8 mouse cellular contexts compared by ENCODE assay signal in genomic region chr4:43925779-43926178, GRCm38 (mm10). TPM values are rescaled to one million over a fixed set of nuclear protein-coding genes. Genes with fewer than 3 reads are reported as not detected.
A peak's percentile ranks its signal among the peaks of the same experiment; 100 is the strongest.
DNase-seq lines count a peak whose midpoint lies in the region; ATAC-seq and TF ChIP-seq lines count a peak whose summit lies in the region.

No protein-coding gene starts in this region.

- H3K9ac ChIP-seq in heart, embryonic 14.5 days (ENCODE audit: low read length) = no peak overlapping the region
- no peak overlapping the region for H3K9ac ChIP-seq in liver, embryonic 13.5 days

- 8% methylated on average over 3 of the region's 3 CpGs for WGBS in heart, embryonic 14.5 days
- 7% methylated on average over 3 of the region's 3 CpGs for WGBS in liver, embryonic 13.5 days (ENCODE audit: insufficient replicate concordance)
- 17% methylated on average over 3 of the region's 3 CpGs for WGBS in olfactory bulb, adult 2 months

- peak; percentile 50 for ATAC-seq in heart, embryonic 14.5 days (ENCODE audit: insufficient number of reproducible peaks, insufficient read depth, low FRiP score, low read depth)
- peak; percentile 53 for ATAC-seq in liver, embryonic 13.5 days (ENCODE audit: low read depth)

- no peaks in the 10 kb centered on the region for H3K9me3 ChIP-seq in E14TG2a.4 (ENCODE audit: low read length)
- no peaks in the 10 kb centered on the region; the same call in 1 of the 2 replicates for H3K9me3 ChIP-seq in heart, embryonic 14.5 days (ENCODE audit: control insufficient read depth, low read length)
- H3K9me3 ChIP-seq in liver, embryonic 13.5 days (replicated peaks) = no peaks in the 10 kb centered on the region

- H3K4me3 ChIP-seq in E14TG2a.4 (replicated peaks; ENCODE audit: low read length) = no peak overlapping the region
- H3K4me3 ChIP-seq in heart, embryonic 14.5 days (ENCODE audit: control insufficient read depth in 1 of 2, insufficient read depth in 1 of 2, low read depth in 1 of 2, low read length in 2 of 2) = no peak overlapping the region
- no peak overlapping the region for H3K4me3 ChIP-seq in liver, embryonic 13.5 days (replicated peaks)
- no peak overlapping the region for H3K4me3 ChIP-seq in olfactory bulb, adult 2 months (ENCODE audit: insufficient read depth, low read depth, low read length)

- peak; percentile 91 for TF ChIP-seq CTCF in E14TG2a.4 (conservative IDR thresholded peaks at IDR 0.05; ENCODE audit: low read length)
- peak; percentile 74 for TF ChIP-seq CTCF in olfactory bulb, adult 2 months (IDR thresholded peaks at IDR 0.05; ENCODE audit: insufficient read depth, low read depth, low read length)

- H3K4me2 ChIP-seq in heart, embryonic 14.5 days (ENCODE audit: low read length) = no peak overlapping the region
- H3K4me2 ChIP-seq in liver, embryonic 13.5 days = no peak overlapping the region

- no peaks in the 10 kb centered on the region for H3K4me1 ChIP-seq in E14TG2a.4 (replicated peaks; ENCODE audit: low read depth, low read length)
- H3K4me1 ChIP-seq in heart, embryonic 14.5 days (ENCODE audit: control insufficient read depth in 2 of 2, insufficient read depth in 2 of 2, low read length in 2 of 2) = no peaks in the 10 kb centered on the region
- H3K4me1 ChIP-seq in liver, embryonic 13.5 days (replicated peaks) = no peaks in the 10 kb centered on the region
- no peaks in the 10 kb centered on the region for H3K4me1 ChIP-seq in olfactory bulb, adult 2 months (ENCODE audit: control insufficient read depth, insufficient read depth, low read length)

- peak; percentile 32 for DNase-seq in brain, embryonic 18.5 days (ENCODE audit: low read depth, low spot score)
- peak; percentile 62 for DNase-seq in fibroblast of lung, adult 2 months (ENCODE audit: low read depth)
- peak; percentile 83 to 92 for DNase-seq in kidney, postnatal 25 days
- peak; percentile 61 for DNase-seq in liver, embryonic 13.5 days
- peak; percentile 61 for DNase-seq in testis, postnatal 14 days (ENCODE audit: low spot score)

- peaks cover 8% of the 10 kb centered on the region; the same call in 1 of the 2 replicates for H3K36me3 ChIP-seq in E14TG2a.4 (ENCODE audit: insufficient read depth, low read length)
- H3K36me3 ChIP-seq in heart, embryonic 14.5 days (ENCODE audit: control insufficient read depth, insufficient read depth, low read length) = peaks cover 62% of the 10 kb centered on the region
- no peaks in the 10 kb centered on the region; the same call in 1 of the 2 replicates for H3K36me3 ChIP-seq in liver, embryonic 13.5 days

- H3K27ac ChIP-seq in heart, embryonic 14.5 days (replicated peaks in 1 of 2; ENCODE audit: control insufficient read depth in 1 of 2, insufficient read depth in 1 of 2, low read depth in 2 of 2, low read length in 2 of 2) = no peak overlapping the region
- H3K27ac ChIP-seq in liver, embryonic 13.5 days = no peak overlapping the region
- H3K27ac ChIP-seq in olfactory bulb, adult 2 months (ENCODE audit: insufficient read depth, low read depth, low read length) = no peak overlapping the region

- H3K27me3 ChIP-seq in E14TG2a.4 (ENCODE audit: insufficient read depth, low read length) = no peaks in the 10 kb centered on the region
- H3K27me3 ChIP-seq in heart, embryonic 14.5 days (ENCODE audit: control insufficient read depth, insufficient read depth, low read length) = no peaks in the 10 kb centered on the region
- no peaks in the 10 kb centered on the region for H3K27me3 ChIP-seq in liver, embryonic 13.5 days

- TF ChIP-seq POLR2A in olfactory bulb, adult 2 months (IDR thresholded peaks at IDR 0.05; ENCODE audit: insufficient read depth, low read depth, low read length) = no peak

RNA-seq across cellular contexts. Expression of gene Glipr2, which starts 31.4 kb away (rescaled TPM):
- polyA plus RNA-seq in heart, embryonic 14.5 days (2014; fragmentation: Nextera tagmentation; extraction: Ambion mirVana) = 53.1 and 55.4 TPM in 2 replicates
- polyA plus RNA-seq in liver, embryonic 13.5 days (2015; fragmentation: Nextera tagmentation; extraction: Ambion mirVana) = 39.0 and 45.7 TPM in 2 replicates
- not detected in 2 replicates for polyA plus RNA-seq in olfactory bulb, adult 2 months (2012; ENCODE audit: insufficient read depth, insufficient read length, low replicate concordance, missing spikeins)

RNA-seq across cellular contexts. Expression of gene Reck, which starts 50.4 kb away (rescaled TPM):
- 10.1 and 11.6 TPM in 2 replicates for polyA plus RNA-seq in heart, embryonic 14.5 days (2014; fragmentation: Nextera tagmentation; extraction: Ambion mirVana)
- 2.1 and 2.3 TPM in 2 replicates for polyA plus RNA-seq in liver, embryonic 13.5 days (2015; fragmentation: Nextera tagmentation; extraction: Ambion mirVana)
- polyA plus RNA-seq in olfactory bulb, adult 2 months (2012; ENCODE audit: insufficient read depth, insufficient read length, low replicate concordance, missing spikeins) = not detected in 2 replicates

RNA-seq across cellular contexts. Expression of gene Ccin, which starts 57.5 kb away (rescaled TPM):
- polyA plus RNA-seq in heart, embryonic 14.5 days (2014; fragmentation: Nextera tagmentation; extraction: Ambion mirVana) = not detected in 2 replicates
- not detected in 2 replicates for polyA plus RNA-seq in liver, embryonic 13.5 days (2015; fragmentation: Nextera tagmentation; extraction: Ambion mirVana)
- polyA plus RNA-seq in olfactory bulb, adult 2 months (2012; ENCODE audit: insufficient read depth, insufficient read length, low replicate concordance, missing spikeins) = not detected in 2 replicates

Comparison
In these comparisons a context has a peak if more than half of its experiments do, and no peak if none do; other contexts are left out.
1. DNase-seq: peak in every context shown above with its lines; median percentile 88 in kidney, postnatal 25 days; 62 in fibroblast of lung, adult 2 months; 61 in liver, embryonic 13.5 days; 61 in testis, postnatal 14 days; 32 in brain, embryonic 18.5 days.
2. RNA of gene Glipr2, which starts 31.4 kb away (polyA plus RNA-seq): 53.1 to 55.4 TPM in heart, embryonic 14.5 days and 39.0 to 45.7 TPM in liver, embryonic 13.5 days; not detected in olfactory bulb, adult 2 months; every median in the first group is over 10 times any median in the second.